ENCODE assay signal across 23 mouse cellular contexts in the genomic region with DNA sequence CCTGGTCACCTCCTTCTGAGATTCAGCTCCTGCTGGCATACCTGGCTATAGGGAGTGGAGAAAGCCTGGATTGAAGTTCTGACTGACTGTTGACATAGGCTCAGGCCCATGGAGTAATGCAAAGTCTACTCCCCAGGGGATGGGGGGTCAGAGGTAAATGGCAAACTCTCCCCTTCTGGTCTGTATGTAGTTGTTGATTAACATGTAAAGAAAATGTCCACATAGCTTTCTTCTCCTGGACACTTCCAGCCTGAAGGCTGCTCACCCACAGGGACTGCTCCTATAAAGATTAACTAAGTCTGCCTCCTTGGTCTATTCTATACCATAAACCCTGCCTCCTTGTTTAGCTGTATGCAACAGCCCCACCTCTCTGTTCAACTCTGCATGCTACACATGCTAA. TPM values are rescaled to one million over a fixed set of nuclear protein-coding genes. Genes with fewer than 3 reads are reported as not detected.
"Had no signal": no experiment of that assay in that cellular context is flagged by ENCODE, and none has a peak within 500 bp of the region (broad histone marks: within the 10 kb centered on the region; RNA-seq: fewer than 3 reads in every experiment).

No protein-coding gene starts in this region.

- H3K9ac ChIP-seq: heart, embryonic 12.5 days; hindbrain, embryonic 12.5 days; hindbrain, embryonic 14.5 days; limb, embryonic 13.5 days; limb, embryonic 15.5 days; liver, embryonic 12.5 days; liver, embryonic 14.5 days had no signal

- H3K27me3 ChIP-seq: heart, embryonic 12.5 days; hindbrain, embryonic 12.5 days; limb, embryonic 13.5 days; liver, embryonic 12.5 days had no signal

- H3K27ac ChIP-seq: heart, embryonic 10.5 days; hindbrain, embryonic 10.5 days; hindbrain, embryonic 12.5 days; hindbrain, embryonic 14.5 days; layer of hippocampus, adult 2 months; limb, embryonic 13.5 days; limb, embryonic 15.5 days; liver, embryonic 12.5 days; liver, embryonic 14.5 days had no signal

- H3K36me3 ChIP-seq: hindbrain, embryonic 10.5 days; hindbrain, embryonic 12.5 days; limb, embryonic 13.5 days; limb, embryonic 15.5 days; liver, embryonic 12.5 days had no signal

- H3K9me3 ChIP-seq: heart, embryonic 10.5 days; hindbrain, embryonic 10.5 days; hindbrain, embryonic 12.5 days; limb, embryonic 13.5 days; limb, embryonic 15.5 days; liver, embryonic 12.5 days had no signal

- H3K4me3 ChIP-seq: heart, embryonic 10.5 days; heart, embryonic 12.5 days; hindbrain, embryonic 10.5 days; hindbrain, embryonic 12.5 days; layer of hippocampus, adult 2 months; limb, embryonic 13.5 days; limb, embryonic 15.5 days; liver, embryonic 12.5 days had no signal

- DNase-seq: heart, adult 18-20 months; heart, postnatal 10 days; heart, postnatal 4 days; kidney, adult 8-10 months; kidney, postnatal 25 days; kidney, postnatal 4 days; left cerebral cortex, postnatal 4 days had no signal

- ATAC-seq: forebrain, embryonic 16.5 days; hindbrain, embryonic 16.5 days; inflammation-experienced regulatory T-cells, adult 6 months; intestine, postnatal 0 days; liver, embryonic 12.5 days had no signal

- H3K4me2 ChIP-seq: heart, embryonic 12.5 days; hindbrain, embryonic 12.5 days; hindbrain, embryonic 14.5 days; limb, embryonic 13.5 days; limb, embryonic 15.5 days; liver, embryonic 12.5 days had no signal

- H3K4me1 ChIP-seq: hindbrain, embryonic 10.5 days; hindbrain, embryonic 12.5 days; limb, embryonic 13.5 days; limb, embryonic 15.5 days; liver, embryonic 12.5 days had no signal

RNA-seq across cellular contexts. Expression of gene Cav3, which starts 6.7 kb away (rescaled TPM):
- total RNA-seq: granulocyte monocyte progenitor cell, adult 5-6 weeks; left cerebral cortex, postnatal 4 days had no signal
- polyA plus RNA-seq: forebrain, embryonic 16.5 days; hindbrain, embryonic 10.5 days; hindbrain, embryonic 16.5 days; inflammation-experienced regulatory T-cells, adult 6 months; liver, adult 2 months; liver, embryonic 14.5 days had no signal

RNA-seq across cellular contexts. Expression of gene Oxtr, which starts 23.7 kb away (rescaled TPM):
- total RNA-seq: granulocyte monocyte progenitor cell, adult 5-6 weeks; liver, adult 2 months had no signal
- polyA plus RNA-seq: inflammation-experienced regulatory T-cells, adult 6 months; liver, adult 2 months; liver, embryonic 12.5 days had no signal
